Mouse (Mus musculus): ENCODE data around the gene Gm6793.

Gm6793 gene

GRCm38 (mm10) chr8:111982116-111982515 is 32.7 kb downstream of the Gm6793 start:
- DNase-seq: peak; percentile 29 to 32

- no peak for DNase-seq
Measured at GRCm38 (mm10) chr8:111978147-111978546, 36.7 kb downstream of the Gm6793 start.

GRCm38 (mm10) chr8:111976326-111976725 is 38.5 kb downstream of the Gm6793 start:
- DNase-seq: no peak

GRCm38 (mm10) chr8:111975706-111976105 is 39.1 kb downstream of the Gm6793 start:
- DNase-seq: no peak

- no peak for DNase-seq
Measured at GRCm38 (mm10) chr8:111974138-111974537, 40.7 kb downstream of the Gm6793 start.

- no peak for DNase-seq
Measured at GRCm38 (mm10) chr8:111968991-111969390, 45.8 kb downstream of the Gm6793 start.

- no peak for DNase-seq
Measured at GRCm38 (mm10) chr8:111968541-111968940, 46.3 kb downstream of the Gm6793 start.

- no peak for DNase-seq
Measured at GRCm38 (mm10) chr8:111967246-111967870, 47.5 kb downstream of the Gm6793 start.

GRCm38 (mm10) chr8:111964849-111965561 is 49.8 kb downstream of the Gm6793 start:
- peak in 1 of 2 experiments; percentile 39 for DNase-seq

- DNase-seq: no peak
Measured at GRCm38 (mm10) chr8:111964351-111964750, 50.5 kb downstream of the Gm6793 start.

- DNase-seq: no peak
Measured at GRCm38 (mm10) chr8:111963546-111963945, 51.3 kb downstream of the Gm6793 start.
